Mouse (Mus musculus): ENCODE results near the gene Hoxc11.

GRCm38 (mm10) chr15:102996548-102996947 lies 42.3 kb downstream of the Hoxc11 start:
- TF ChIP-seq CTCF (IDR thresholded peaks at IDR 0.05; ENCODE audit: borderline replicate concordance, insufficient read depth, low read depth, low read length): no peak
- TF ChIP-seq POLR2A (IDR thresholded peaks at IDR 0.05; ENCODE audit: borderline replicate concordance, insufficient read depth, low read length): no peak

All from cerebellum, adult 2 months (tissue).